Mouse (Mus musculus): ENCODE measurements around the gene Retnlg. TPM values are rescaled to one million over a fixed set of nuclear protein-coding genes. Genes with fewer than 3 reads are reported as not detected.

Retnlg gene
- polyA plus RNA-seq, 1 experiment from 2014 or later: not detected

GRCm38 (mm10) chr16:48913206-48913605 is 40.8 kb downstream of the Retnlg start:
- no peak for ATAC-seq (ENCODE audit: insufficient number of reproducible peaks, insufficient read depth, low FRiP score, low read depth)
- 87% methylated on average over 3 of the region's 3 CpGs for WGBS
- no peaks in the 10 kb centered on the region for H3K36me3 ChIP-seq (ENCODE audit: control insufficient read depth, insufficient read depth, low read length)
- H3K4me1 ChIP-seq (ENCODE audit: control insufficient read depth in 2 of 2, insufficient read depth in 2 of 2, low read length in 2 of 2): no peaks in the 10 kb centered on the region
- no peak overlapping the region for H3K27ac ChIP-seq (replicated peaks in 1 of 2; ENCODE audit: control insufficient read depth in 1 of 2, insufficient read depth in 1 of 2, low read depth in 2 of 2, low read length in 2 of 2)
- no peaks in the 10 kb centered on the region for H3K27me3 ChIP-seq (ENCODE audit: control insufficient read depth, insufficient read depth, low read length)
- no peaks in the 10 kb centered on the region for H3K9me3 ChIP-seq (ENCODE audit: control insufficient read depth, low read length)
- no peak overlapping the region for H3K4me3 ChIP-seq (ENCODE audit: control insufficient read depth in 1 of 2, insufficient read depth in 1 of 2, low read depth in 1 of 2, low read length in 2 of 2)
- H3K9ac ChIP-seq (ENCODE audit: low read length): no peak overlapping the region
- no peak overlapping the region for H3K4me2 ChIP-seq (ENCODE audit: low read length)

GRCm38 (mm10) chr16:48923724-48924123 is 51.3 kb downstream of the Retnlg start:
- H3K9me3 ChIP-seq (ENCODE audit: control insufficient read depth, low read length): no peaks in the 10 kb centered on the region
- H3K4me2 ChIP-seq (ENCODE audit: low read length): no peak overlapping the region
- WGBS: 36% methylated on average over 1 of the region's 1 CpGs
- no peaks in the 10 kb centered on the region for H3K27me3 ChIP-seq (ENCODE audit: control insufficient read depth, insufficient read depth, low read length)
- H3K27ac ChIP-seq (replicated peaks in 1 of 2; ENCODE audit: control insufficient read depth in 1 of 2, insufficient read depth in 1 of 2, low read depth in 2 of 2, low read length in 2 of 2): no peak overlapping the region
- H3K36me3 ChIP-seq (ENCODE audit: control insufficient read depth, insufficient read depth, low read length): peaks cover 50% of the 10 kb centered on the region
- no peak overlapping the region for H3K9ac ChIP-seq (ENCODE audit: low read length)
- ATAC-seq (ENCODE audit: insufficient number of reproducible peaks, insufficient read depth, low FRiP score, low read depth): no peak
- H3K4me3 ChIP-seq (ENCODE audit: control insufficient read depth in 1 of 2, insufficient read depth in 1 of 2, low read depth in 1 of 2, low read length in 2 of 2): no peak overlapping the region
- no peaks in the 10 kb centered on the region for H3K4me1 ChIP-seq (ENCODE audit: control insufficient read depth in 2 of 2, insufficient read depth in 2 of 2, low read length in 2 of 2)

Other genes starting within 250 kb of the Retnlg start
- not detected in 2 replicates for gene Trat1, start 100.6 kb upstream of the Retnlg start, polyA plus RNA-seq (2014; fragmentation: Nextera tagmentation; extraction: Ambion mirVana)
- gene Retnlb, start 55.8 kb upstream of the Retnlg start, polyA plus RNA-seq (2014; fragmentation: Nextera tagmentation; extraction: Ambion mirVana): not detected in 2 replicates
- gene Retnla, start 30.1 kb upstream of the Retnlg start, polyA plus RNA-seq (2014; fragmentation: Nextera tagmentation; extraction: Ambion mirVana): not detected in 2 replicates
- gene Dzip3, start 121.5 kb downstream of the Retnlg start, polyA plus RNA-seq (2014; fragmentation: Nextera tagmentation; extraction: Ambion mirVana): 20.0 and 22.5 TPM in 2 replicates
- 23.7 and 25.3 TPM in 2 replicates for gene Cip2a, start 121.6 kb downstream of the Retnlg start, polyA plus RNA-seq (2014; fragmentation: Nextera tagmentation; extraction: Ambion mirVana)
- not detected in 2 replicates for gene Myh15, start 184.9 kb downstream of the Retnlg start, polyA plus RNA-seq (2014; fragmentation: Nextera tagmentation; extraction: Ambion mirVana)